Mouse (Mus musculus): ENCODE data around the gene Srcin1.
A peak's percentile ranks its signal among the peaks of the same experiment; 100 is the strongest.

The Srcin1 gene

DNA sequence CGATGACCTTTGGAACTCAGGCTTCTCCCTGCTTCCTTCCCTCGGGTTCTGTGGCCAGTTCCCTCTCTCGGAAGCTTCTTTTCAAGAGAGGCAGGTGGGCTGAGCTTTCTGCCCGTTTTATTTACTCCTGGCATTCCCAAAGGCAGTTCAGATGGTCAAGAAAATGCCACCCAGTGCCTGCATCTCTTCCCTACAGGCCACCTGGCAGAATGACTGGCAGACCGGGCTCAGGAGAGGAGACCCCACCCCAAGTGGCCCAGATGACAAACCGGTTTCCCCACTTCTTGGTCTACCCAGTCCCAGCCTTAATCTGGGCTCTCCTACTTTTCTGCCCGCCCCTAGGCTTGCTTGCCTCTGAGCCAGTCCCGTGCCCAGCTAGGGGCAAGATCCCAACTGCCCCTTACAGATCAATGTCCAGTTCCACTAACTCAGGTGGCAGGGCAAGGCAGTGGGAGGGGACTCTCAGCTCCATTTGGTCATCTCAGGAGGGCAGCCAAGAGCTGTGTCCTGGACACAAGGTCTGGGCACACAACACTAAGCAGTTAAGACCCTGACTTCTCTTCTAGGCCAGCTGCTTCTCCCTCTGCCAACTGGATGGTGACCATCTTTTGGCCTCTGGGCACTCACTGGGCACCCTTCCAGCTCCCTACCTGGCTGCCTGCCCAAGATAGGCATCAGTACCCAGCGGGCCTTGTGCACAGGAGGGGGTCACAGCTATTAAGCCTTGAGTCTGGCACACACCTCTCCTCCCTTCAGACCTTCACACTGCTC lies at the start of gene Srcin1:
TSS of gene Srcin1 (minus strand) at position 51 of the 771 bp plus-strand sequence.
- Histone ChIP-seq H3K36me3 (ENCODE audit: control insufficient read depth, insufficient read depth, low read length, poor library complexity, severe bottlenecking) (no peaks in the 10 kb centered on the region), H3K27me3 (ENCODE audit: control insufficient read depth, insufficient read depth, low read length, poor library complexity, severe bottlenecking) (no peaks in the 10 kb centered on the region; the same call in none of the 2 replicates)
- DNase-seq (ENCODE audit: low read depth, low spot score): no peak

DNA sequence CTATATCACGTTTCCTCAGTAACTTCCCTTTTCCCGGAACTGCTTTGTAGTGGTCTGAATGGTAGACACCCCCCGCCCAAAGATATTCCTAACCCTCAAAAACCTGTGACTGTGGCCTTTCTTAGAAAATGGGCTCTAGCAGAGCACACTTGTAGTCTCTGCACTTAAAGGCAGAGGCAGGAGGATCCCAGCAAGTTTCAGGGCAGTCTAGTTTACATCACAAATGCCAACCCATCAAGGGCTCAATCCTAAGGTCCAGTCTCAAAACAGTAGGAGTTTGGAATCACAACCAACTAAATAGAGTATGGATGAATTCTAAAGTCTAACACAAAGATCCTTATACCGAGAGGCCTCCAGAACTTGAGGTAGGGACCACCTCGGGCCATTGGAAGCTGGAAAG lies 49.6 kb upstream of the Srcin1 start:
- Histone ChIP-seq H3K36me3 (ENCODE audit: control insufficient read depth, insufficient read depth, low read length, poor library complexity, severe bottlenecking) (no peaks in the 10 kb centered on the region), H3K27me3 (ENCODE audit: control insufficient read depth, insufficient read depth, low read length, poor library complexity, severe bottlenecking) (peaks cover 2% of the 10 kb centered on the region; the same call in 1 of the 2 replicates)
- no peak for DNase-seq (ENCODE audit: low read depth, low spot score)

DNA sequence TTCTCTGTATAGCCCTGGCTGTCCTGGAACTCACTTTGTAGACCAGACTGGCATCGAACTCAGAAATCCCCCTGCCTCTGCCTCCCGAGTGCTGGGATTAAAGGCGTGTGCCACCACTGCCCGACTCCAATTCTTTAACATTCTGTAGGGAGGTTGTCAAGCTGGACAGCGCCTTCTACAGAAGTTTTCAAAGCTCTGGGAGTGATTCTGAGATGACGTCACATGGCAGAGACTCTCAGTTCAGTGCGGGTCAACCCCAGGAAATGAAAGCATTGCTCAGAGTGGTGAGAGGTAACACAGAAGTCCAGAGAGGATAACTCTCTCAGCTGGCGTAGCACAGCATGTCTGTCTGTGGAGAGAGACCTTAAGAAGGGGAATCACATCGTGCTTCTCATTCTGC lies 47.2 kb upstream of the Srcin1 start:
- Histone ChIP-seq H3K27me3 (ENCODE audit: control insufficient read depth, insufficient read depth, low read length, poor library complexity, severe bottlenecking) (peaks cover 2% of the 10 kb centered on the region; the same call in 1 of the 2 replicates), H3K36me3 (ENCODE audit: control insufficient read depth, insufficient read depth, low read length, poor library complexity, severe bottlenecking) (no peaks in the 10 kb centered on the region)
- no peak for DNase-seq (ENCODE audit: low read depth, low spot score)

DNA sequence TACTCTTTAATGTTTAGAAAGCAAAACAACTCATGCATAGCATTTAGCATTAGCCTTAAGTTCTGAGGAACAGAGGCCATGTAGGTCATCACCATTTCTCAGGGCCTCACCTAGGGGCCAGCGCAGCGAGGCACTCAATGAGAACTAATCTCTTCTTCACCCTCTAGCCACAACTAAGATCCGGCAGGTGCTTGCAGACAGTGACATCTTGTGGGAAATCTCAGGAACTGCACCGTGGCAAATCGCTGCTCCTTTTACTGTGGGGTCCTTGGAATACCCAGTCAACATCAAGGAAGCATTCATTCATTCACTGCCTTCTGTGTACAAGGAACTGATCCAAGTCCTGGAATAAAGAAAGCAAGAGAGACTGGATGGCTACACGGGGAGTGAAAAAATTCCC lies 46.5 kb upstream of the Srcin1 start:
- peak; percentile 81 for DNase-seq (ENCODE audit: low read depth, low spot score)
- Histone ChIP-seq H3K36me3 (ENCODE audit: control insufficient read depth, insufficient read depth, low read length, poor library complexity, severe bottlenecking) (no peaks in the 10 kb centered on the region), H3K27me3 (ENCODE audit: control insufficient read depth, insufficient read depth, low read length, poor library complexity, severe bottlenecking) (peaks cover 2% of the 10 kb centered on the region; the same call in 1 of the 2 replicates)

DNA sequence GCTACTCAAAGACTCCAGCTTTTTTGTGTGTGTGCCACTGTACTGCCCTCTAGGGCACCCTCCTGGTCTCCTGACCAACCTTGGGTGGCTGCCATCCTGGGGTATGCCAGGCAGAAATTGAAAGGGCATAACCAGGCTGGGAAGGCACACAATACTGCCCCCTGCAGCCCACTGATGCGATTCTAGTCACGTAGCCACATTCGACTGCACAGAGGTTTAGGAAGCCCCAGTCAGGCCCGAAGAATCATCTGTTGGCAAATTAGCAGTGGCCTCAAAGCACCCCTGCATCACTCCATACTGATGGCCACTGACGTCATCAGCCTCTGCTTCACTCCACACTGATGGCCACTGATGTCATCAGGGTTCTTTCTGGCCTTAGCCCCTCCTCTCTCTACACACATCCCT lies 43.4 kb upstream of the Srcin1 start:
- DNase-seq (ENCODE audit: low read depth, low spot score): no peak
- no peaks in the 10 kb centered on the region for H3K27me3 ChIP-seq (ENCODE audit: control insufficient read depth, insufficient read depth, low read length, poor library complexity, severe bottlenecking)
- H3K36me3 ChIP-seq (ENCODE audit: control insufficient read depth, insufficient read depth, low read length, poor library complexity, severe bottlenecking): no peaks in the 10 kb centered on the region

DNA sequence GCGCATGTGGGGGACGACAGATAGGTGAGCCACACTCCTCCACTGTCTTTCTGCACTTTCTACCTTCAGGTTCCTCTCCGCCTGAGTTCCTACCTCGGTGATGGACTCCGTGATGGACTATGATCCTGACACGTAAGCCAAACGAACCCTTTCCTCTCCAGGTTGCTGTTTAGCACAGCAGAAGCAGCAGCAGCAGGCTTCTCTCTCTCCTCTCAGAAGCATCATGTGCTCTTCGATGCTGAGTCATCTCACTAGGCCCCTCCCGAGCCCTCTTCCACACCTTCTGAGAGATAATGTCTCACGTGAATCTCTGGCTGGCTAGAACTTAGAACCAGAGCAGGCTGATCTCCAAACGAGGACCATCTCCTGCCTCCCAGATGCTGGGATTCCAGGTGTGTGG lies 42.4 kb upstream of the Srcin1 start:
- H3K27me3 ChIP-seq (ENCODE audit: control insufficient read depth, insufficient read depth, low read length, poor library complexity, severe bottlenecking): no peaks in the 10 kb centered on the region
- H3K36me3 ChIP-seq (ENCODE audit: control insufficient read depth, insufficient read depth, low read length, poor library complexity, severe bottlenecking): no peaks in the 10 kb centered on the region
- DNase-seq (ENCODE audit: low read depth, low spot score): no peak

DNA sequence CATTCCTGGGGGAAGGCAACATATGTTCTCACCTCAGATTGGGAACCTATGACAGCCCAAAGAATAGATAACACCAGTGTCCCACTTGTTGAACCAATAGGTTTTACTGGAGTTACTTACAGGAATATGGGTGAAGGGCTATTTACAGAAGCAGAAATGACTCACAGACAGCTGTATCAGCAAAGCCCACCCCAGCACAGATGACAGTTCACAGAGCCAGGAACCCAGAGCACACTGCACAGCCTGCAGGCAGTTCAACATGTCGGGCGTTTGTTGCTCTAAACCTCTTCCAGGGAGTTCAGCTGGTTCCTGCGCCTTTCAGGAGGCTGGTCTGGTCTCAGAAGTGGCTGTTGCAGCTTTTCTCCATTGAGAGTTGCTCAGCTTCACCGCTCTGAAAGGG lies 39.3 kb upstream of the Srcin1 start:
- no peak for DNase-seq (ENCODE audit: low read depth, low spot score)

DNA sequence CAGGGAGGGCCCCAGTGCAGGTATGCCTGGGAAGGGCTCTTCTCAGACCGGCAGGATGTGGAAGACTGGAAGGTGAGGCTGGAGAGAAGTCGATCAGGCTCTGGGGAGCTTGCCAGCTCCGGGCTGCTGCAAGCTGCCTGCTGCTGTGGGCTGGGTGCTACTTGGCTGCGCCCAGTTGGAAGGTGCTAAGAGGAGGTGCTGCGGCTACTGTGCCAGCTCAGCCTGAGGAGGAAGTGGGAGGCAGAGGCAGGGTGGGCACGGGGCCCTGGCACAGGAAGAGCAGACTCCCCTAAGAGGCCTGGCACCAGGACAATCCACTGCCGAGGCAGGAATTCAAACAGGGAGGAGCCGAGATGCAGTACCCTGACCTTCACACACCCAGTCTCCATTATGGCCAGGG lies 35.1 kb upstream of the Srcin1 start:
- no peak for DNase-seq (ENCODE audit: low read depth, low spot score)
- H3K27me3 ChIP-seq (ENCODE audit: control insufficient read depth, insufficient read depth, low read length, poor library complexity, severe bottlenecking): no peaks in the 10 kb centered on the region
- no peaks in the 10 kb centered on the region for H3K36me3 ChIP-seq (ENCODE audit: control insufficient read depth, insufficient read depth, low read length, poor library complexity, severe bottlenecking)

More for the DNA sequence above, 39.3 kb upstream of the Srcin1 start:
- H3K36me3 ChIP-seq (ENCODE audit: control insufficient read depth, insufficient read depth, low read length, poor library complexity, severe bottlenecking): no peaks in the 10 kb centered on the region
- H3K27me3 ChIP-seq (ENCODE audit: control insufficient read depth, insufficient read depth, low read length, poor library complexity, severe bottlenecking): no peaks in the 10 kb centered on the region

DNA sequence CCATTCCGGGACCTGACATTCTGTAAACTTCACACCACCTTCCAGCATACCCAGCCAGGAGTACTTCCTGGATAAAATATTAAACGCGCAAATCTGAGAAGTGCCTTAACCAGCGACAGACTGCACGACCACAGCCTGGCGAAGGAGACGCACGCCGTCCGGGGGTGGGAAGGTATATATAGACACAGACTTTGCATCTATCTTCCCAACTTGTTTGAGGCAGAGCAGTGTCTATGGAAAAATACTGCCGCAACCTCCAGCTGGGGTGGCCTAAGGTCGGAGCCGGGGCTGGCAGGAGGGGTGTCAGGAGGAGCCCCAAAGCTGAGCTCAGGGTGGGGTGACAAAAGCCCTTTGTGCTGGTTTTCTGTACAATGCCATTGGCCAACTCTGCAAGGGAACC lies 33.8 kb upstream of the Srcin1 start:
- Histone ChIP-seq H3K36me3 (ENCODE audit: control insufficient read depth, insufficient read depth, low read length, poor library complexity, severe bottlenecking) (no peaks in the 10 kb centered on the region), H3K27me3 (ENCODE audit: control insufficient read depth, insufficient read depth, low read length, poor library complexity, severe bottlenecking) (no peaks in the 10 kb centered on the region)
- no peak for DNase-seq (ENCODE audit: low read depth, low spot score)

DNA sequence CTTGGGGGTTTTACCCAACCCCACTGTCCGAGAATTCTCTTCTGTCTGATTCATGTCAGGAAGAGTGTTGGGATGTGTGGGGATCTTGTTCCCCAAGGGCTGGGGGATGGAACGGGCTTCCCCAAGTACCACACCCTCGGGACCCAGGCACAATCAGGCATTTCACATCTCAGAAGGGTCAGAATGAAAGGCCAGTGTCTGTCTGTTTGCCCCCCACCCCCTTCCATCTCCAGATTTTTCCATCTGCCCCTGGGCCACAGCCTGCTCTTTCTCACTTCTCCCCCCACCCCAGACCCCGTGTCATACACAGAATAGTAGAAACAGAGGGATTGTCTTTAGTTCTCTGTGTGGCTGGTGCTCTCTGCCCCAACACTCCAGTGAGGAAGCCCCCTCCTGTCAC lies 32.9 kb upstream of the Srcin1 start:
- DNase-seq (ENCODE audit: low read depth, low spot score): no peak
- H3K27me3 ChIP-seq (ENCODE audit: control insufficient read depth, insufficient read depth, low read length, poor library complexity, severe bottlenecking): no peaks in the 10 kb centered on the region

DNA sequence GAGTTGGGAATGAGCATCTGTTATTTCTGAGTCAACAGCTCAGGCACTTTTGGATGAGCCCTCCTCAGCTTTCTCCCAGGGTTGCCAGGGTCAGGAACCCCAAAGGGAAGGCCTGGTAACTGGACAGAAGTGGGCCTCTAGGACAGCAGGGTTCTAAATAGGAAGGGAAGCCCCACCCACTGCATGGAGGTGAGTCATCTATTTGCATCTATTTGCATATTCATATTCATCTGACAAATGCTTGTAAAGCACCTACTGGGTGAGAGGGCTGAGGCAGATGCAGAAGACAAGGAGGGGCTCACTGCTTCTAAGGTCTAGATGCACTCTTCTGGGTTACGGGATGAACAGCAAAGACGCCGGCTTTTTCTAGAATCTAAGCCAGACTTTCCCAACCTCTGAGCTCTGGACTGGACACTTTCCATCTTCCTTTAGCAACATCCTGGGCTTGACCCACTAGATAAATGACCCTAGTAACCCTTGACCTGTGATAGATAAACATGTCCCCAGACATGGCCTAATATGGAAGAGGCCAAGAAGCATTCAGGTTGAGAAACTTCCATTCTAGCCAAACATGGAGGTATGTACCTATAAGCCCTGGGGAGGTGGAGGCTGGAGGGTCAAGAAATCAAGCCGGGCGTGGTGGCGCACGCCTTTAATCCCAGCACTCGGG lies 31.2 kb upstream of the Srcin1 start:
- no peak for DNase-seq (ENCODE audit: low read depth, low spot score)
- Histone ChIP-seq H3K27me3 (ENCODE audit: control insufficient read depth, insufficient read depth, low read length, poor library complexity, severe bottlenecking) (no peaks in the 10 kb centered on the region), H3K36me3 (ENCODE audit: control insufficient read depth, insufficient read depth, low read length, poor library complexity, severe bottlenecking) (no peaks in the 10 kb centered on the region)

More for the DNA sequence above, 32.9 kb upstream of the Srcin1 start:
- no peaks in the 10 kb centered on the region for H3K36me3 ChIP-seq (ENCODE audit: control insufficient read depth, insufficient read depth, low read length, poor library complexity, severe bottlenecking)

DNA sequence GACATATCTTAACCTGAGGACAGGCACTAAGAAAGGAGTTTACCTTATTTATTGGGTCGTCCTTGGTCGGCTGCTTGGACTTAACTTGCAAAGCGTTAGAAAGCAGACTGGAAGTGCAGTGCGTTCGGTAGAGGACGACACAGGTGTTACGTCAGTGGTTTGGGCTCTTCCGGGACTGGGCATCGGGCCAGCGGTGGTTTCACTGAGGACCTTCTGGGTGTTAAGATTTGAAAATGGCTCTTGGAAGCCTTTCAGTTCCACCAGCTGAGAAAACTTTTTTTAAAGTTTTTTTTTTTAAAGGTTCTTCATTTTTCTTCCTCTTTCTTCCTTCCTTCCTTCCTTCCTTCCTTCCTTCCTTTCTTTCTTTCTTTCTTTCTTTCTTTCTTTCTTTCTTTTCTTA lies 27.9 kb upstream of the Srcin1 start:
- Histone ChIP-seq H3K27me3 (ENCODE audit: control insufficient read depth, insufficient read depth, low read length, poor library complexity, severe bottlenecking) (no peaks in the 10 kb centered on the region), H3K36me3 (ENCODE audit: control insufficient read depth, insufficient read depth, low read length, poor library complexity, severe bottlenecking) (no peaks in the 10 kb centered on the region)
- peak; percentile 43 for DNase-seq (ENCODE audit: low read depth, low spot score)

DNA sequence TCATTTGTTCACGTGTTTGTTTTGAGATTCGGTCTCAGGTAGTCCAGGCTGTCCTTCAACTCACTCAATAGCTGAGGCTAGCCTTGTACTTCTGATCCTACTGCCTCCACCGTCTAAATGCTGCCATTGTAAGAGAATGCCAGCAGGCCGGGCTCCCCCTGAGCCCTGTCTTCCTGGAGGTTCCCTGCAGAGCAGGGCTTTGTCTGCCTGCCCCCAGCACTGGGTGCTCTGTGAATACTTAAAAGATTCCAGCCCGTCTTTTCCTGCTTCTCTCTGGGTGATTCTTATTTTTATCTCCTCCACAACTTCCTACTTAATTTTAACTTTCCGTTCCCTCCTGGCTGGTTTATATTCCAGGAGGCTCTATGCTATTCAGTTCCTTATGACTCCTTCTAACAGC lies 26.2 kb upstream of the Srcin1 start:
- H3K36me3 ChIP-seq (ENCODE audit: control insufficient read depth, insufficient read depth, low read length, poor library complexity, severe bottlenecking): no peaks in the 10 kb centered on the region
- no peak for DNase-seq (ENCODE audit: low read depth, low spot score)
- H3K27me3 ChIP-seq (ENCODE audit: control insufficient read depth, insufficient read depth, low read length, poor library complexity, severe bottlenecking): no peaks in the 10 kb centered on the region; the same call in 1 of the 2 replicates

DNA sequence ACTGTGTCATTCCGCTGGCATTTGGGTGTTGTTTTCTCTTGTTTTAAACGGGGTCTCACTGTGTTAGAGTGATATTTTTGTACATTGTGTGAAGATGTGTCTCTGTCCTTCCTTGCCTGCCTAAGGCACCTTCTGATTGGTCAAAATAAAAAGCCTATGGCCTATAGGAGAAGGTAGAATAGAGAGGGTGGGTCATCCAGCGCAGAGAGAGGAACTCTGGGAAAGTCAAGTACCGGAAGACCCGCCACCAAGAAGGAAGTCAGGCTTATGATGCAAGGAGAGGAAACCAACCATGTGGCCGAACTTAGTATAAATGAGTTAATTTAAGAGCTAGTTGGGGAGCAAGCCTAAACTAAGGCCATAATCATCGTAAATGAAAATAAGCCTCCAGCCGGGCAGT lies 23.1 kb upstream of the Srcin1 start:
- H3K27me3 ChIP-seq (ENCODE audit: control insufficient read depth, insufficient read depth, low read length, poor library complexity, severe bottlenecking): no peaks in the 10 kb centered on the region; the same call in 1 of the 2 replicates
- no peaks in the 10 kb centered on the region for H3K36me3 ChIP-seq (ENCODE audit: control insufficient read depth, insufficient read depth, low read length, poor library complexity, severe bottlenecking)
- no peak for DNase-seq (ENCODE audit: low read depth, low spot score)

DNA sequence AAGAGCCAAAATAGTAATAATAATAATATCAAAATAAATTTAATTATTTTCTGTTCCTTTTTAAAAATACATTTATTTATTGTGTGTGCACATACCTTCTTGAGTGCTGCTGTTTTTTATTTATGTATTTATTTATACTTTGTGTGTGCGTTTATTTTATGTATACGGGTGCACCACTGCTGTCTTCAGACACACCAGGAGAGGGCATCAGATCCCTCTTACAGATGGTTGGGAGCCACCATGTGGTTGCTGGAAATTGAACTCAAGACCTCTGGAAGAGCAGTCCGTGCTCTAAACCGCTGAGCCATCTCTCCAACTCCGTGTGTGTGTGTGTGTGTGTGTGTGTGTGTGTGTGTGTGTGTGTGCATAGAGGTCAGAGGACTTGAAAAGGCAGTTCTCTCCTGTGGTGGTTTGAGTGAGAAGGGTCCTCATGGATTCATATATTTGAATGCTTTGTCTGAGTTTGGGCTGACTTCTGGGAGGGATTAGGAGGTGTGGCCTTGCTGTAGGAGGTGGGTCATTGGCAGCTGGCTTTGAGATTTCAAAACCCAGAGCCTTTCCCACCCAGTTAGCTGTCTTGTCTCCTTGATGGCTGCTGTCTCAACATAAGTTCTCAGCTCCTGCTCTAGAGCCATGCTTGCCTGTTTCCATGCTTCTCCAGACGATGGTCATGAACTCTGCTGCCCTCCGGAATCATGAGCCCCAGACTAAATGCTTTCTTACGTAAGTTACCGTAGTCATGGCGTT lies 22.1 kb upstream of the Srcin1 start:
- DNase-seq (ENCODE audit: low read depth, low spot score): no peak
- Histone ChIP-seq H3K27me3 (ENCODE audit: control insufficient read depth, insufficient read depth, low read length, poor library complexity, severe bottlenecking) (no peaks in the 10 kb centered on the region; the same call in 1 of the 2 replicates), H3K36me3 (ENCODE audit: control insufficient read depth, insufficient read depth, low read length, poor library complexity, severe bottlenecking) (no peaks in the 10 kb centered on the region)
